Mouse (Mus musculus) adrenal gland, adult 2 months (tissue): ENCODE measurements around the gene Tcf7l1. TPM values are rescaled to one million over a fixed set of nuclear protein-coding genes. Genes with fewer than 3 reads are reported as not detected.
A peak's percentile ranks its signal among the peaks of the same experiment; 100 is the strongest.

Experiments
- DNase-seq: peaks from one replicate; pipeline ENCODE4 v3.0.0; 2021
- polyA plus RNA-seq: library from polyadenylated mRNA; depleted of rRNA; stranded (reverse); fragments of >200 nt; gene quantifications from 2 replicates; pipeline ENCODE4 v1.2.3, GENCODE M21; 2012
- total RNA-seq, 2 experiments: library from RNA; stranded (reverse); gene quantifications; 2 replicates each; pipeline ENCODE4 v1.2.3; 2021

Gene Tcf7l1
- total and polyA plus RNA-seq, 3 experiments = 11.0 to 23.2 (median 14.7) TPM

DNA sequence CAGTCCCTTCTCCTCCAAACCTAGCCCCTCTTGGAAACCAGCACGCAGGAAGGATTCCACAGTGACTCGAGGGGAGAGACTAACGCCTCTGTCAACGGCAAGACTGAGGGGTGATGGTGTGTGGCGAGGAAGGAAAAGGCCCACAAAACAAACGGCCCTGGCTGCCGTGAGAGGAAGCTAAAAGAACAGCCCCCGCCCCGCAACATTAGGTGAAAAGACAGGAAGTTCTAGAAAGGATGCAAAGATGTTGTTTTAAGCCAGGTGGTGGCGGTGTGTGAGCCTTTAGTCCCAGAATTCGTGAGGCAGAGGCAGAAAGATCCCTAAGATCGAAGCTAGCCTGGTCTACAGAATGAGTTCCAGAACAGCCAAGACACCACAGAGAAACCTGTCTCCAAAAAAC is 43.3 kb downstream of the Tcf7l1 start:
- no peak for DNase-seq

DNA sequence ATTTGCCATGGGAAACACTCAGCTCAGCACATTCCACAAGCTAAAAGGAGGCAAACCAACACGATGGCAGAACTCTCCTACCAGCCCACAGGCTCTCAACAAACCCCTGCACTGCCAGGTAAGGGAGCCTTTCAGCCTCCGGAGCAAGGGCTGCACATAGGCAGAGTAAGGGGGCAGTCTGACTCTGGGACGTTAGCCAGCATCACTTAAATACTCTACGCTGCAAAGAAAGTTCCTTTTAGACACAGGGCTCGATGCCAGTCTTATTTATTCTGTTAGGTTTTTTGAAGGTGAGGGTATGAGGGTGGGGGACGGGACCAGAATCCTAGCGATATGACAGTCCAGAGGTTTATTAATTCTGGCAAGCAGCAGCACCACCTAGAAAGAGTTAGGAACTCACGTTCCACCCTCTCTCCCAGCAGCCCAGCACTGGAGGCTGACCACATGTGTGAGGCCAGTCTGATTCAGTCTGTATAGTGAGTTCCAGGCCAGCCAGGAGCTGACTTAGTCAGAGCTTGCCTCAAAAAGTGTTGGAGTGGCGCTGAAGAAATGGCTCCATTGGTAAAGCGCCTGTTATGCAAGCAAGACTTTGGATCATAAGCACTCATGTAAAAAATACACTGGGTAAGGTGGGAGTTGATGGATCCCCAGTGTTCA is 44.8 kb downstream of the Tcf7l1 start:
- DNase-seq = no peak

DNA sequence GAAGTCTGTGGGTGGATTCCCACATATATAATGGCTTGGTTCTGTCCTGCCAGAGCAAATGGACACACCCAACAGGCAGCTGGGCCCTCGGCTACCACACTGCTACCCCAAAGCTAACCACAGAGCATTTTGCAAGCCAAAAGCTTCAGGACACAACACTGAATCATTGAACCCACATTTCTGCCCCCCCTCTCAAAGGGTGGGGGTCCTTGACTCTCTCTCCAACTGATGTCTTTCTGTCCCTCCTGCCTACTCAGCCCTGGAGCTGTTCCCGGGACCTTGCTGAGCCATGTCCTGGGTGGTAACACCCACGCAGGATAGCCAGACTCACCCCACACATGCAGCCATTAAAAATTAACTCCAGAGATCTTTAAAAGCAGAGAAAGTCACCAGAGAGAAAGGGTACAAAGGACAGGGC is 45.4 kb downstream of the Tcf7l1 start:
- no peak for DNase-seq

- no peak for DNase-seq
Measured at GRCm38 (mm10) chr6:72742331-72742730, 46.7 kb downstream of the Tcf7l1 start.

DNA sequence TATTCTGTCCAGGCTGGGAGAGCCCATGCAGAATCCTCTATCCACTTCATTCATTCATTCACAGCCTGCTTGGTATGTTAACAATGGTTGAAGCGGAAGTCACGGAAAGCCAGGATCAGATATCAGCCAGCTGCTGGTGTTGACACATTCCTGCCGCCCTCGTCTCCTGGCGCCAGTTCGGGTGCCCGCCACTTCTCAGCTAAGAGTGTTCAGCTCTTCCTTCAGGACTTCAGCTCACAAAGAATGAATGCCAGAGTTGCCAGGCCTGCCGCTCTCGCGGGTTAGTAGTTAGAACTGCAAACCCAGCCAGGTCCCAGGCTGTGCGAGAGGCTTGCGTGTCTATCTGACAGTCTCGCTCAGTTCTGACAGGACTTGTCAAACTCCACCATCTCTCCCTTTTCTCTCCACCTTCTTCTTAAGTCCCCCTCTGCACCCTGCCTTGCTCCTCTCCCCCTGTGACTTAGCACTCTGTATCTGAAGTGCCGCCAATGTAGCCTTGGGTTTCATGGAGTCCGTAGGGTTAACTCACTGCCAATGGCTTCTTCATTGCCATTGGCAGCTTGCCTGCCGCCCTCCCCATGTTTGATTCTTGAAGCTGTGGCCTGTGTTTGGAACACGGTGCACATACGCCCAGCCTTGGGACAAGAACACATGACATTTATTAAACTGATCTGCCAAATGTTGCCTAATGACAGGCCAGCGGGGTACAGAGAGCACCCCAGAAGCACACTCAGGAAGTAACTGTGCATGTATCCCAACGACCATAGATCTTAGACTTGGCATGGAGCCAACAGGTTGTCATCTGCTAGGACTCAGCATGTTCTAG is 48.2 kb downstream of the Tcf7l1 start:
- peak; percentile 28 for DNase-seq

DNA sequence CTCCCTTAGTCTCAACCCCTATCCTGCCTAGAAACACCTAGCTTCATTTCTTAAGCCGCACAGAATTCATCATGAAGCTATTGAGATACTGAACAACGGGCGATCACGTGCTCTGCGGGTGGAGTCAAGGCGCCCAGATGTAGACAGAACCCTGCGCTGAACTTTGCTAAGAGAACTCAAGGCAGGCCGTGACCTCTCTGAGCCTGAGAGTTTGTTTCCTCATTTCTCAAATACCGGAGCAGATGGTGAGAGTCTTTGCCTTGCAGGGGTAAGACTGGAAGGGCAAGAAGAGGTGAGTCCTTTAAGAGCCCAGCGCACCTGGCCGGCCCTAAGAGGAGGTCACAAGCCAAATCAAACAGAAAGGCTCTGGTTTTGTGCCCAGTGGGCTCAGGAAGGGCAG is 52.2 kb downstream of the Tcf7l1 start:
- no peak for DNase-seq

DNA sequence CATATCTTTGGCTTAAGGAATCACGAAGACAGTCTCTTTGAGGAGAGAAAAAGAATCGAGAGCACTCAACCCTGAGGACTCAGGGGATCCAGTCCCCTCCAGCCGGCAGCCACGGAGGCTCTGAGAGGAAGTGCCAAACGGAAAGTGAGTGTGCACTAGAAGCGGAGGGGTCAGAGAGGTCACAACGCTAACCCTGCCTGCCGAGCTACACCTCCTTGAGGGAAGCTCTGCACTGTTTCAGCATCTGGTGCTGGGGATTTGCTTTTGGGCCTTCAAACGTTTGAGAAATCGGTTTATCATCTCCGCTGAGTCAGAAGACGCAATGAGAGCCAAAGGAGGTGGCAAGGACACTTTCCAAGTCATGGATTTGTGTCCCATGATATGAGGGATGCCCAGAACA is 53.8 kb downstream of the Tcf7l1 start:
- DNase-seq = peak; percentile 53

- no peak for DNase-seq
Measured at GRCm38 (mm10) chr6:72733375-72733774, 55.7 kb downstream of the Tcf7l1 start.

DNA sequence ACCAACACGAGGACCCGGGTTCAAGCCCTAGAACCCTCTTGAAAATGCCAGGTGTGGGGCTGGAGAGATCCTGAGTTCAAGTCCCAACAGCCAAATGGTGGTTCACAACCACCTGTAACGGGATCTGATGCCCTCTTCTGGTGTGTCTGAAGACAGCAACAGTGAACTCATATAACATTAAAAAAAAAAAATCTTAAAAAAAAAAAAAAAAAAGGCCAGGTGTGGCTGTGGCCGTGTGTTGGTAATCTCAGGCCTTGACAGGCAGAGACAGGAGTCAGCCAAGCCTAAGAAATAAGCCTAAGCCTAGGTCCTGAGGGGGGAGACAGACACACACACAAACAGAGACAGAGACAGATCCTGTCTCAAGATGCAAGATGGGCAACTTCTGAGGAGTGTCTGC is 56.9 kb downstream of the Tcf7l1 start:
- DNase-seq = no peak

- DNase-seq = no peak
Measured at GRCm38 (mm10) chr6:72730560-72730849, 58.5 kb downstream of the Tcf7l1 start.

DNA sequence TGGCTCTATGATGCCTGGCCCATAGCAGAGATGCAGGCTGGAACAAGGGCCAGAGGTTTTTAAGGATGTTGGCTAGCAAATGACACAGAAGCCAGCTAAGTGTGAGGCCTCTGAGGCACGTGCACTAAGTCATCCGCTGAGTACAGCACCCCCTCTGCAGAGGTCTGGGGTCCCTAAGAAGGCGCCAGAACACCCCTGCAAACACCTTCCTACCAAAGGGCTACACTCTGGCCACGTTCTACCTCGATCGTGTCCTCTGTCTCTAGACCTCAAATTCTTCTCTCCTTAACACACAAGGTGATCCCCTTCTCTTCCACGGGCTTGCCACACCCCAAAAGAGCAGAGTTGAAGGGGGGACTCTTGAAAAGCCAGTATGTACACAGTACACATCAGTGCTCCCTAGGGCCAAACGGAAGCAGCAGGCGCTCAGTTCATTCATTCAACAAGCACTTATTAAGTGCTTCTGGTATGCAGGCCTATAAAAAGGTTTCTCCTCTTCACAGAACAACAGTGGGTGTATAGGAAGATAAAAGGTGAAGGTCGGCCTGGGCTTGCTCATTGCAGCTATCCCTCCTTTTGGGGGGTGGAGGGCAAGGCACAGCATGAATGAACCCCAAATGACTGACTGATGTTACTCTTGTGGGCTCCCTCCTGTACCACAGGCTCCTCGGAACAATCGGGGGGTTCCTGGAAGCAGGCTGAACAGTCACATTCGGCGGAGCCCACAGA is 59.1 kb downstream of the Tcf7l1 start:
- DNase-seq = no peak

DNA sequence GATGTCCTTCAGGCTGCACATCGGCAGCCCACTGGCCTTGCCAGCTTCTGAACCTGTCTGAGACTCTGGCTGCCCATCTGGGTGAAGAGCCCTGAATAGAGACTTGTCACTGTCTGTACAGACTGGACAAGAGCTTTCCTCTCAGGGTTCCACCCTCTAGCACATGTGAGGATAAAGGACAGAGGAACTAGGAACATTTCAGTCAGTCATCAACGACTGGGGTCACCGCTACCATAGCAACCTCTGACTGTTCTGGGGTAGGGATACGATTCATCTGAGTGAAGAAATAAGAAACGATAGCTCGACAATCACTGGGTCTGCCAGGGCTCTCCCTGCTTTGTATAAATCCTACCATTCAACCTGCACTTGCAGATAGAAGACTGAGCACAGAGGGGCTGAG is 61.2 kb downstream of the Tcf7l1 start:
- DNase-seq = no peak

- no peak for DNase-seq
Measured at GRCm38 (mm10) chr6:72724494-72725180, 64.4 kb downstream of the Tcf7l1 start.

- DNase-seq = no peak
Measured at GRCm38 (mm10) chr6:72723731-72724385, 65.2 kb downstream of the Tcf7l1 start.

- no peak for DNase-seq
Measured at GRCm38 (mm10) chr6:72723143-72723542, 65.9 kb downstream of the Tcf7l1 start.

DNA sequence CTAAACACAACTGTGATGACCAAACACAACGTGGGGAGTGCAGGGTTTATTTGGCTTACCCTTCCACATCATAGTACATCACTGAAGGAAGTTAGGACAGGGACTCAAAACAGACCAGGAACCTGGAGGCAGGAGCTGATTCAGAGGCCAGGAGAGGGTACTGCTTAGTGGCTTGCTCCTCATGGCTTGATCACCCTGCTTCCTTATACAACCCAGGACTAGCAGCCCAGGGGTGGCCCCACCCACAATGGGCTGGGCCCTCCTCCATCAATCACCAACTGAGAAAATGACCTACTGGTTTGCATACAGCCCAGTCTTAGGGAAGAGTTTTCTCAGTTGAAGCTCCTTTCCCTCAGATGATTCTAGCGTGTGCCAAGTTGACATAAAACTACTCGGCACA is 68.2 kb downstream of the Tcf7l1 start:
- DNase-seq = no peak

DNA sequence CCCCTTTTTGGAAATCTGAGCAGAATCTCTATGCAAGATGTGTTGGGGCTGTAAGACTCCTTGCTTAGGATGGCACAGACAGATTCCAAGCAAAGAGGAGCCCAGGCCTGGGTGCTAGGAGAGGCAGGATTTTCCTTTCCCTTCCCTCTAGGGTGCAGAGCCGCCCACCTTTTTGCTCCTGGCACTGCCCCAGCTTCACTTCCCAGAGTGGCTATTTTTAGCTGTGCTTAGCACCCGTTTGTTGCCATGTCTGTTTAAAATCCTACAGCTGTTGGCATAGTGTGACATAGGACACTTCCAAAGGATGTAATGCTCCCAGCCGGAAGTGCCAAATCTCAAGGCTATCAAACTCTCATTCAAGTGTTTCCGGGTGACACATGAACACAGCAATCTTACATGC is 74.3 kb downstream of the Tcf7l1 start:
- no peak for DNase-seq

GRCm38 (mm10) chr6:72714250-72714649 is 74.8 kb downstream of the Tcf7l1 start:
- no peak for DNase-seq

GRCm38 (mm10) chr6:72711508-72712081 is 77.5 kb downstream of the Tcf7l1 start:
- no peak for DNase-seq

GRCm38 (mm10) chr6:72710897-72711507 is 78.1 kb downstream of the Tcf7l1 start:
- no peak for DNase-seq

- DNase-seq = no peak
Measured at GRCm38 (mm10) chr6:72699467-72700126, 89.5 kb downstream of the Tcf7l1 start.
